Mouse (Mus musculus) spleen, adult 2 months (tissue): ENCODE data around the gene Acvr2a.

Experiments
- CTCF ChIP-seq: fragments of 200-500 bp; IDR thresholded peaks from 2 replicates; pipeline ENCODE4 v1.5.1; 2011; ENCODE audit warnings: mild to moderate bottlenecking, inconsistent platforms; ENCODE audit not compliant: insufficient read depth, insufficient read length, insufficient replicate concordance; ENCODE audit errors: extremely low read depth
- POLR2A ChIP-seq: fragments of 200-500 bp; IDR thresholded peaks from 2 replicates; pipeline ENCODE4 v1.6.1; 2011; ENCODE audit warnings: low read depth, low read length, inconsistent platforms

DNA sequence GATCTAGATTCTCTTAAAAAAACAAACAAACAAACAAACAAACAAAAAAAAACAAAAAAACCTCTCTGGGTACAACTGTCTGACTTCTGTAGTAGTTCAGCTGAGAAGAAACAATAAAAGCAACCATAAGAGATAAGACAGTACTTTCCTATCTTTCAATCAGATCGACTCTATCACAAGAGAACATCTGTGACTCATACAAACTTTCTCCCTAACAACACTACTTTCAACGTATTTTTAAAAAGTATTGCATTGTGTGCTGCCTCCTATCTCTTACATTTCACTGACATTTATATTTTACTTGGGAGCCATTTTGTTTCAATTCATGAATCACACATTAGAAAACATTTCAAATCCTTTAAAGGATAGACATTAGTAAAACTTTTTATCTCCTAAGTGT, 121.1 kb downstream of the Acvr2a start:
- no peak for TF ChIP-seq CTCF
- TF ChIP-seq POLR2A = no peak
